Mouse (Mus musculus) retina, embryonic 14.5 days (tissue): ENCODE results near the gene Thsd7b.

ENCODE experiments used
- DNase-seq: peaks from one replicate; pipeline ENCODE4 v3.0.0-alpha.2; 2015; ENCODE audit warnings: low spot score

Gene Thsd7b

GRCm38 (mm10) chr1:129272982-129273937, at the start of gene Thsd7b:
Thsd7b (plus strand) TSS chr1:129273302.
- DNase-seq = peak; percentile 64

- DNase-seq = peak; percentile 55
Observed at GRCm38 (mm10) chr1:129244292-129244691, 28.8 kb upstream of the Thsd7b start.

GRCm38 (mm10) chr1:129250704-129251443, 22.2 kb upstream of the Thsd7b start:
- DNase-seq = no peak

GRCm38 (mm10) chr1:129266684-129267083, 6.4 kb upstream of the Thsd7b start:
- DNase-seq = no peak

- DNase-seq = no peak
Observed at GRCm38 (mm10) chr1:129304173-129304572, 31.1 kb downstream of the Thsd7b start.

- DNase-seq = no peak
Observed at GRCm38 (mm10) chr1:129324388-129324787, 51.3 kb downstream of the Thsd7b start.

GRCm38 (mm10) chr1:129324798-129325197, 51.7 kb downstream of the Thsd7b start:
- no peak for DNase-seq

- no peak for DNase-seq
Observed at GRCm38 (mm10) chr1:129356631-129357030, 83.5 kb downstream of the Thsd7b start.

GRCm38 (mm10) chr1:129357378-129357777, 84.3 kb downstream of the Thsd7b start:
- no peak for DNase-seq

GRCm38 (mm10) chr1:129363368-129363767, 90.3 kb downstream of the Thsd7b start:
- DNase-seq = no peak

- no peak for DNase-seq
Observed at GRCm38 (mm10) chr1:129364828-129365227, 91.7 kb downstream of the Thsd7b start.

- DNase-seq = no peak
Observed at GRCm38 (mm10) chr1:129365590-129365989, 92.5 kb downstream of the Thsd7b start.

GRCm38 (mm10) chr1:129386479-129386878, 113.4 kb downstream of the Thsd7b start:
- no peak for DNase-seq

GRCm38 (mm10) chr1:129411584-129411983, 138.5 kb downstream of the Thsd7b start:
- no peak for DNase-seq

- DNase-seq = no peak
Observed at GRCm38 (mm10) chr1:129421581-129421980, 148.5 kb downstream of the Thsd7b start.

- DNase-seq = peak; percentile 10
Observed at GRCm38 (mm10) chr1:129464414-129464813, 191.3 kb downstream of the Thsd7b start.

- peak; percentile 72 for DNase-seq
Observed at GRCm38 (mm10) chr1:129473504-129473903, 200.4 kb downstream of the Thsd7b start.

GRCm38 (mm10) chr1:129484266-129485031, 211.3 kb downstream of the Thsd7b start:
- DNase-seq = no peak

GRCm38 (mm10) chr1:129491136-129491535, 218.0 kb downstream of the Thsd7b start:
- no peak for DNase-seq

- DNase-seq = peak; percentile 57
Observed at GRCm38 (mm10) chr1:129493929-129494328, 220.8 kb downstream of the Thsd7b start.

GRCm38 (mm10) chr1:129501707-129502106, 228.6 kb downstream of the Thsd7b start:
- peak; percentile 17 for DNase-seq

- no peak for DNase-seq
Observed at GRCm38 (mm10) chr1:129516379-129516778, 243.3 kb downstream of the Thsd7b start.
